Mouse (Mus musculus): ENCODE measurements around the gene Chd5.

DNA sequence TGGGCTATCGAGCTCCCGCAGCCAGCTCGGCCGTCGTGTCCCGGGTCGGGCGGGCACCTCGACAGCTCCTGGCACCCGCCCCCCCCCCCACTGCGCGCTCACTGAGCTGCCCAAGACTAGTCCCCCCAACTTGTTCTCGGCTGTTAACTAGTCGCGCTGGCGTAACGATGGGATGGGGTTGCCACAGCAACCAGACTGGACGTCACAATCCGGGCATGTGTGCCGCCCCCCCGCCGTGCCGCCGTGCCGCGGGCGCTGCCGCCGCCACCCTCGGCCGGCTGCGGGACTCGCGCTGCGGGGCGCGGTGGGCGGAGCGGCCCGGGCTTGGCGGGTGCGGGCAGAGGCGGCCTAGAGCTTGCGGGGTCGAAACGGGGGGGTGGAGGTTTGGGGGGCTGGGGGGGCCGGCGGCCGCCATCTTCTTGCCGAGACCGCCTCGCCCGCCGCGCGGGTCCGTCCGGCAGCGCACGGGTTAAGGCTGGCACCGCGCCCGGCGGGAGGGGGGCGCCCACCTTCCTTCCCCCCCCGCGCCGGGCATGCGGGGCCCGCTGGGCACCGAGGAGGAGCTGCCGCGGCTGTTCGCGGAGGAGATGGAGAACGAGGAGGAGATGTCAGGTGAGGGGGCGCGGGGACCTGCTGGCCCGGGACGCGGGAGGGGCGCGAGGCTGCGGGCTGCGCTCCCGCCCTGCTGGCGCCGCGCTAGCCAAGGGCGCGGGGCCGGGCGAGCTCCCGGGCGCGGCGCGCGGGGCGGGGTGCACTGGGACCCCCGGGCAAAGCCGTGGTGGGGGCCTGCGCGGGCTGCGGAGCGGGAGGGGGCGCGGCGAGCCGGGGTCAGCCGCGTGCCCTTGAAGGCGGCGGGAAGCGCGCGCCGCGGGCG, at the start of gene Chd5:
- TF ChIP-seq POLR2A (IDR thresholded peaks at IDR 0.05; ENCODE audit: borderline replicate concordance, extremely low read depth, low read depth, low read length), result no peak
- no peak for TF ChIP-seq CTCF (IDR thresholded peaks at IDR 0.05; ENCODE audit: insufficient read depth, low read length)

Measured in lung, adult 2 months (tissue).